Mouse (Mus musculus): ENCODE results near the gene Pold2. TPM values are rescaled to one million over a fixed set of nuclear protein-coding genes. Genes with fewer than 3 reads are reported as not detected.

Pold2 gene
- total RNA-seq, 1 experiment, result 103 TPM

DNA sequence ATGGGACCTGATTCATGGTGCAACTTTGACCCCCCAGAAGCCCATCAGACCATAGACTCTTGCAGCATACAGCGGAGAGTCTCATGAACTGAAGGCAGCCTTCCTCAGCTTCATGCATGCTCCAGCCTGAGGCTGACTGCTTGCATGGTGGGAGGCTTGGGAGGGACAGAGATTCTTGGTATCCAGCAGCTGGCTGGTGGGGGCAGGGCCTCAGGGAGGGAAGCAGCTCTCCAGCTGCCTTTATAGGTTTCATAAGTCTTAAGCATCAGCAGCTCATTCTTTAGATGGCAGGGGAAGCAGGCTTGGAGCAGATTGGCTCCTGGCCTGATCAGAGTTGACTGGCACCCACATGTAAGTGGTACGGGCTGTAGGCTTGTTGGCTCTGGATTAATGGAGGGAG lies 10.9 kb downstream of the Pold2 start:
- in situ Hi-C loops (cut with MboI; ENCODE audit: low sequenced_read_pairs in 2 of 2, unreplicated experiment in 2 of 2), result no loop called here
- no peak for DNase-seq (ENCODE audit: low read depth, low spot score)
- Histone ChIP-seq H3K27ac (ENCODE audit: insufficient read depth, low read depth, low read length, poor library complexity, severe bottlenecking) (no peak overlapping the region), H3K4me1 (ENCODE audit: control insufficient read depth in 2 of 2, insufficient read depth in 2 of 2, low read length in 2 of 2, poor library complexity in 1 of 2) (no peaks in the 10 kb centered on the region), H3K9ac (ENCODE audit: insufficient read depth, low read depth, low read length, poor library complexity, severe bottlenecking) (no peak overlapping the region), H3K4me3 (ENCODE audit: insufficient read depth in 1 of 2, low read depth in 1 of 2, low read length in 2 of 2, poor library complexity in 1 of 2, severe bottlenecking in 1 of 2) (no peak overlapping the region), H3K36me3 (ENCODE audit: control insufficient read depth, insufficient read depth, low read length, poor library complexity, severe bottlenecking) (peaks cover 23% of the 10 kb centered on the region), H3K9me3 (ENCODE audit: control insufficient read depth, insufficient read depth, low read depth, low read length) (no peaks in the 10 kb centered on the region)
- TF ChIP-seq ZC3H11A (IDR thresholded peaks at IDR 0.05; ENCODE audit: borderline replicate concordance, low read depth, low read length), result no peak
- TF ChIP-seq CHD2 (IDR thresholded peaks at IDR 0.05; ENCODE audit: low read depth, low read length), result no peak
- no peak for TF ChIP-seq MAFK (IDR thresholded peaks at IDR 0.05; ENCODE audit: insufficient read depth, low read depth, low read length)
- TF ChIP-seq ZNF384 (IDR thresholded peaks at IDR 0.05; ENCODE audit: low read depth, low read length), result no peak
- TF ChIP-seq HCFC1 (IDR thresholded peaks at IDR 0.05; ENCODE audit: borderline replicate concordance, insufficient read depth, low read length), result no peak

DNA sequence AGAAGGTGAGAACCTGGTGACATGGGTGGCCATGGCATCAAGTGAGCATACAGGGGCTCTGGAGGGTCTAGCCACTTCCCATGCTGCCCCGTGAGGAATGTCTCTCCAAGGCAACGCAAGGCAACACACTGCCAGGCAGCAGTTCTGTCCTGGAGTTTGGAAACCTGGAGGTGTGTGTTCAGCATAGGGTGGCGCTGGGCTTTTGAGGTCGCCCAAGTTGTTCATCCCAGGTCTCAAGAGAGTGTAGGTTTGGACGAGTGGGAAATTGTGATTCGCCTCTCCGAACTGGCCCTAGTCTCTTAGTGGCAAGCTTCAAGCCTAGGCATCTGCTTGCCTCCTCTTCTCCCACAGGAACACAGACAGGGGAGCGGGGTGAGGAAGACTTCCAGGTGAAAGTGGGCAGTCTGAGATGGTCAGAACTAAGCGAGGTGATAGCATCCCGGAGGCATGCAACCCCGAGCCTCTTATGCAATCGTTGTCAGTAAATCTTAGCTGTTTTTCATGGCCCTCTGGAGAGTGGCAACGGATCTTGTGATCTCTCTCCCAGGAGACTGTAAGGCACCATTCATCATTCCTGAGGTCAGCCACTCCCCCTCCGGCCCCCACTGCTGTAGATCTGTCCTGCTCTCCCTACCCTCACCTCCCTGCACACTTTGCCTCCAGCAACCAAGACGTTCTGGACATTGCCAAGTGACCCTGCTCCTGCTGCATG lies 15.5 kb downstream of the Pold2 start:
- Histone ChIP-seq H3K36me3 (ENCODE audit: control insufficient read depth, insufficient read depth, low read length, poor library complexity, severe bottlenecking) (no peaks in the 10 kb centered on the region; the same call in 1 of the 2 replicates), H3K4me3 (ENCODE audit: insufficient read depth in 1 of 2, low read depth in 1 of 2, low read length in 2 of 2, poor library complexity in 1 of 2, severe bottlenecking in 1 of 2) (peak overlapping the region; percentile 63 to 67; a peak in 3 of 4 replicates), H3K4me1 (ENCODE audit: control insufficient read depth in 2 of 2, insufficient read depth in 2 of 2, low read length in 2 of 2, poor library complexity in 1 of 2) (no peaks in the 10 kb centered on the region), H3K9me3 (ENCODE audit: control insufficient read depth, insufficient read depth, low read depth, low read length) (no peaks in the 10 kb centered on the region; the same call in 1 of the 2 replicates), H3K27ac (ENCODE audit: insufficient read depth, low read depth, low read length, poor library complexity, severe bottlenecking) (no peak overlapping the region), H3K9ac (ENCODE audit: insufficient read depth, low read depth, low read length, poor library complexity, severe bottlenecking) (0 out of 2 replicates have a peak overlapping the region, but pooled peaks have one; percentile 3)
- TF ChIP-seq ZNF384 (IDR thresholded peaks at IDR 0.05; ENCODE audit: low read depth, low read length), result no peak
- no peak for TF ChIP-seq HCFC1 (IDR thresholded peaks at IDR 0.05; ENCODE audit: borderline replicate concordance, insufficient read depth, low read length)
- TF ChIP-seq CHD2 (IDR thresholded peaks at IDR 0.05; ENCODE audit: low read depth, low read length), result no peak
- no peak for TF ChIP-seq MAFK (IDR thresholded peaks at IDR 0.05; ENCODE audit: insufficient read depth, low read depth, low read length)
- TF ChIP-seq ZC3H11A (IDR thresholded peaks at IDR 0.05; ENCODE audit: borderline replicate concordance, low read depth, low read length), result no peak
- in situ Hi-C loops (cut with MboI; ENCODE audit: low sequenced_read_pairs in 2 of 2, unreplicated experiment in 2 of 2), result no loop called here
- DNase-seq (ENCODE audit: low read depth, low spot score), result no peak

DNA sequence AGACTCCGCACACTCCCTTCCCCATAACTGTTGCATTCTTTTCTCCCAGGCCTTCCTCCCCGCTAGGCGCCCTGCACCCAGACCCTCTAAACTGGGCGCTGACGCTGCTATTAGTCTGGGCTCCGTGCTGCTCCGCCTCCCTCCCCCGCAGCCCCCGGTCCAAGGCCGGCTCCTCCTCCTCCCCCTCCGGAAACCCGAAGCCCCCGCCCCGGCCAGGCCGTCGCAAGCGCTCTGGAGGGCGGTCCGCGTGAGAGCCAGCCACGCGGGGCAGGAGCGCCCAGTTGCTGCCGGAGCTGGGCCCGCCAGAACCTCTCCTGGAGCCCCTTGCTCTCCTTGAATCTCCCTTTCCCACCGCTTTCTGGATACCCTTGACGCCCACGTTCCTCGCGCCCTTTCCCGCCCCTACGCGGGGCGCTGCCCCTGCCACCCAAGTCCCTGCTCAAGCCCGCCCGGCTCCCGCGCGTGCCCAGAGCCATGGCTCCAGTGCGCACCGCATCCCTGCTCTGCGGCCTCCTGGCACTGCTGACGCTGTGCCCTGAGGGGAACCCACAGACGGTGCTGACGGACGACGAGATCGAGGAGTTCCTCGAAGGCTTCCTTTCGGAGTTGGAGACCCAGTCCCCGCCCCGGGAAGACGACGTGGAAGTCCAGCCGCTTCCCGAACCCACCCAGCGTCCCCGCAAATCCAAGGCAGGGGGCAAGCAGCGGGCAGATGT lies 16.3 kb downstream of the Pold2 start, which contains the start of gene Aebp1:
TSS of gene Aebp1 (plus strand) at position 270 of the 716 bp plus-strand sequence.
- no peak for DNase-seq (ENCODE audit: low read depth, low spot score)
- peak within 1 kb of the TSS; percentile 52 for H3K9ac ChIP-seq (ENCODE audit: insufficient read depth, low read depth, low read length, poor library complexity, severe bottlenecking)
- peak within 1 kb of the TSS; percentile 63 to 67 for H3K4me3 ChIP-seq (ENCODE audit: insufficient read depth in 1 of 2, low read depth in 1 of 2, low read length in 2 of 2, poor library complexity in 1 of 2, severe bottlenecking in 1 of 2)
- H3K9me3 ChIP-seq (ENCODE audit: control insufficient read depth, insufficient read depth, low read depth, low read length), result no peaks in the 10 kb centered on the region; the same call in 1 of the 2 replicates
- no peaks in the 10 kb centered on the region for H3K4me1 ChIP-seq (ENCODE audit: control insufficient read depth in 2 of 2, insufficient read depth in 2 of 2, low read length in 2 of 2, poor library complexity in 1 of 2)
- H3K36me3 ChIP-seq (ENCODE audit: control insufficient read depth, insufficient read depth, low read length, poor library complexity, severe bottlenecking), result no peaks in the 10 kb centered on the region
- no peak within 1 kb of the TSS for H3K27ac ChIP-seq (ENCODE audit: insufficient read depth, low read depth, low read length, poor library complexity, severe bottlenecking)
- no peak for TF ChIP-seq CHD2 (IDR thresholded peaks at IDR 0.05; ENCODE audit: low read depth, low read length)
- TF ChIP-seq ZC3H11A (IDR thresholded peaks at IDR 0.05; ENCODE audit: borderline replicate concordance, low read depth, low read length), result no peak
- no peak for TF ChIP-seq HCFC1 (IDR thresholded peaks at IDR 0.05; ENCODE audit: borderline replicate concordance, insufficient read depth, low read length)
- TF ChIP-seq MAFK (IDR thresholded peaks at IDR 0.05; ENCODE audit: insufficient read depth, low read depth, low read length), result no peak
- TF ChIP-seq ZNF384 (IDR thresholded peaks at IDR 0.05; ENCODE audit: low read depth, low read length), result no peak
- in situ Hi-C loops (cut with MboI; ENCODE audit: low sequenced_read_pairs in 2 of 2, unreplicated experiment in 2 of 2), result no loop called here

DNA sequence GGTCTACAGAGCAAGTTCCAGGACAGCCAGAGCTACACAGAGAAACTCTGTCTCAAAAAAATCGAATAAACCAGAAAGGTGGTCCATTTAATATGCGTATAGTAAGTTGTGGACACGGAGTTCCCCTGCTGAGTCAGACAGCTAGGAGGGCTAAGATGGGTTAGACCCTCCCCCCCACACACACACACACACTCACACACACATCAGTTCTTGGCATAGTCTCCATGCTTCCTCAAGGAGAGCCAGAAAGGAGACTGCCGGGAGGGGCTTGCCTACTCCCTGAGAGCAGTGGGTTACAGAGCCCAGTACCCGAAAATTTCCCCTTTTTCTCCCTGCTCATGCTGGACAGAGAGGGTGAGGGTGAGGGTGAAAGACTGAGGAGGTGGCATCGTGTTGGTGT lies 17.5 kb downstream of the Pold2 start:
- H3K4me3 ChIP-seq (ENCODE audit: insufficient read depth in 1 of 2, low read depth in 1 of 2, low read length in 2 of 2, poor library complexity in 1 of 2, severe bottlenecking in 1 of 2), result no peak overlapping the region
- H3K36me3 ChIP-seq (ENCODE audit: control insufficient read depth, insufficient read depth, low read length, poor library complexity, severe bottlenecking), result no peaks in the 10 kb centered on the region
- no peak overlapping the region for H3K27ac ChIP-seq (ENCODE audit: insufficient read depth, low read depth, low read length, poor library complexity, severe bottlenecking)
- H3K4me1 ChIP-seq (ENCODE audit: control insufficient read depth in 2 of 2, insufficient read depth in 2 of 2, low read length in 2 of 2, poor library complexity in 1 of 2), result peaks cover 0 to 3% of the 10 kb centered on the region in 2 experiments; a peak in 1 of 4 replicates
- no peak overlapping the region for H3K9ac ChIP-seq (ENCODE audit: insufficient read depth, low read depth, low read length, poor library complexity, severe bottlenecking)
- H3K9me3 ChIP-seq (ENCODE audit: control insufficient read depth, insufficient read depth, low read depth, low read length), result no peaks in the 10 kb centered on the region; the same call in 1 of the 2 replicates
- no peak for TF ChIP-seq ZNF384 (IDR thresholded peaks at IDR 0.05; ENCODE audit: low read depth, low read length)
- no peak for TF ChIP-seq HCFC1 (IDR thresholded peaks at IDR 0.05; ENCODE audit: borderline replicate concordance, insufficient read depth, low read length)
- no peak for TF ChIP-seq ZC3H11A (IDR thresholded peaks at IDR 0.05; ENCODE audit: borderline replicate concordance, low read depth, low read length)
- no peak for TF ChIP-seq MAFK (IDR thresholded peaks at IDR 0.05; ENCODE audit: insufficient read depth, low read depth, low read length)
- TF ChIP-seq CHD2 (IDR thresholded peaks at IDR 0.05; ENCODE audit: low read depth, low read length), result no peak
- no peak for DNase-seq (ENCODE audit: low read depth, low spot score)
- in situ Hi-C loops (cut with MboI; ENCODE audit: low sequenced_read_pairs in 2 of 2, unreplicated experiment in 2 of 2), result no loop called here
